Mouse (Mus musculus) liver, postnatal 0 days (tissue): Measurements from ENCODE around the gene Mtfp1.

Source experiments
- CTCF ChIP-seq: sonication (generic); IDR thresholded peaks from 2 replicates; pipeline ENCODE4 v1.5.1; 2016; ENCODE audit warnings: antibody characterized with exemption, low read depth
- EP300 ChIP-seq: IDR thresholded peaks from 2 replicates; pipeline ENCODE4 v1.6.1; 2016; ENCODE audit warnings: antibody characterized with exemption, low read depth, mild to moderate bottlenecking

GRCm38 (mm10) chr11:4080219-4080618 is 15.0 kb downstream of the Mtfp1 start:
- TF ChIP-seq CTCF (peak; percentile 91), EP300 (no peak)
